Mouse (Mus musculus): Measurements from ENCODE around the gene Ankrd12.

GRCm38 (mm10) chr17:65952083-65952482, 124.8 kb downstream of the Ankrd12 start:
- TF ChIP-seq CTCF (IDR thresholded peaks at IDR 0.05; ENCODE audit: extremely low read depth, insufficient read depth, low read length) (peak; percentile 33; the same call in 1 of the 2 replicates), POLR2A (IDR thresholded peaks at IDR 0.05; ENCODE audit: extremely low read depth, insufficient read depth, low read length) (no peak)

Data from cortical plate, adult 2 months (tissue).